Mouse (Mus musculus): ENCODE results near the gene Slc2a5. TPM values are rescaled to one million over a fixed set of nuclear protein-coding genes. Genes with fewer than 3 reads are reported as not detected.

Gene Slc2a5
- total and polyA plus RNA-seq, 3 experiments, result 0.58 to 4.9 TPM; not detected in 1

DNA sequence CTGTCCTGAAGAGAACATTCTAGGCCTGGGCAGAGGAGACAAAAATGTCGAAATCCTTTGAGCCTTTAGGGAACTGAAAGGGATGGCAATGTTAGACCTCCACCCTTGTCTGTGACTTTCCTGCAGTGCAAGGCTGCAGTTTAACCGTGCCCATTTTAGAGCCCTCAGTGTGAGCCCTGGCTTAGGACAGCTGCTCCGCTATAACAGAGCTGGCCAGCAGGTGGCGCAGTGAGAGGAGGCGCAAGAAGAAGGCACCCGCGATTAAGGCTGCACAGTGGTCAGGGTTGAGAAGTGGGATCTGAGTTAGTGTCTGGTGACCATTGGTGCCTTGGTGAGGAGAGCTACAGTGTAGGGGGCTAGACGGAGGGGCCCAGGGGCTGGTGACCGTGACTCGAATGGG, 17.6 kb downstream of the Slc2a5 start (continued):
- peak; percentile 27; the same call in 1 of the 2 replicates for TF ChIP-seq ZC3H11A (IDR thresholded peaks at IDR 0.05; ENCODE audit: low read depth, low read length)
- TF ChIP-seq TAL1 (IDR thresholded peaks at IDR 0.05; ENCODE audit: low read length), result no peak
- peak; percentile 29; the same call in 1 of the 2 replicates for TF ChIP-seq TBP (IDR thresholded peaks at IDR 0.05; ENCODE audit: low read depth, low read length)
- no peak for TF ChIP-seq GABPA (IDR thresholded peaks at IDR 0.05; ENCODE audit: low read depth, low read length)
- no peak for TF ChIP-seq TCF12 (IDR thresholded peaks at IDR 0.05; ENCODE audit: low read depth, low read length)
- no peak for TF ChIP-seq MYB (IDR thresholded peaks at IDR 0.05; ENCODE audit: low read depth, low read length)
- no peak for TF ChIP-seq JUND (IDR thresholded peaks at IDR 0.05; ENCODE audit: low read depth, low read length)
- TF ChIP-seq KAT2A (conservative IDR thresholded peaks at IDR 0.05; ENCODE audit: low read depth, low read length), result no peak
- no peak for TF ChIP-seq USF1 (IDR thresholded peaks at IDR 0.05; ENCODE audit: low read depth, low read length)

DNA sequence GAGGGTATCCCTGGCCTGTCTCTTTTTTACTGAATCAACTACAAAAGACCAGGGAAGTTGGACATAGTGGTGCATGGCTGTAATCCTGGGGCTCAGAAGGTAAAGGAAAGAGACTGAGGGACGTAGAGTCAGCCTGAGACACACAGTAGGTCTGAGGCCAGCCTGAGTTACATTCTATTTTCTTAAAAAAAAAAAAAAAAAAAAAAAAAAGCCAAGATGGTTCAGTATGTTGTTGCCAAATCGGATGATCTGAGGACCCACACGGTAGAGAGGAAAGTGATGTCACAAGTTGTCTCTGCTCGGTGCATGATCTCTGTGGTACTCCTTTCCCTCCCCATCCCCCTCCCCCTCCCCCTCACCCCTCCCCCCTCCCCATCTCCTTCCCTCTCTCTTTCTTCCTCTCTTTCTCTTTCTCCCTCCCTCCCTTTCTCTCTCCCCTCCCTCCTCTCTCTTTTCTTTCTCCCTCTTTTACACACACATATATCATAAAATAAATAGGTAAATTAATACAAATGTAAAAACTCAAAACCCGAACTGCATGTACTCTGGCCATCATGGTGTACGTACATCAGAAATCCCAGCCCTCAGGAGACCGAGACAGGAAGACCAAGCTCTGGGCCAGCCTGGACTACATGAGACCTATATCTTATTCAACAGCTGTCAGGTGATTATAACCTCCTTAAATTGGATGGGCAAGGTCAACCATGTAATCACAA, 18.4 kb downstream of the Slc2a5 start:
- Histone ChIP-seq H3K27ac (ENCODE audit: control insufficient read depth, low read depth, low read length) (peak overlapping the region; percentile 61), H3K4me1 (ENCODE audit: control insufficient read depth in 1 of 2, insufficient read depth in 2 of 2, low read length in 2 of 2) (peaks cover 2 to 14% of the 10 kb centered on the region in 2 experiments; a peak in 3 of 4 replicates), H3K9ac (ENCODE audit: control insufficient read depth, low read depth, low read length, poor library complexity, severe bottlenecking) (peak overlapping the region; percentile 55), H3K36me3 (ENCODE audit: control insufficient read depth in 1 of 2, insufficient read depth in 2 of 2, low read length in 2 of 2) (peaks cover 0 to 8% of the 10 kb centered on the region in 2 experiments; a peak in 2 of 4 replicates), H3K27me3 (ENCODE audit: control insufficient read depth in 1 of 2, insufficient read depth in 2 of 2, low read length in 2 of 2) (no peaks in the 10 kb centered on the region), H3K9me3 (replicated peaks; ENCODE audit: insufficient read depth, low read length) (no peaks in the 10 kb centered on the region), H3K4me3 (ENCODE audit: control insufficient read depth in 1 of 2, insufficient read depth in 1 of 2, low read depth in 2 of 2, low read length in 2 of 2) (peak overlapping the region; percentile 53 to 62), H3K79me2 (ENCODE audit: control insufficient read depth, insufficient read depth, low read length, poor library complexity) (no peaks in the 10 kb centered on the region)
- peak; percentile 56 for DNase-seq (ENCODE audit: low read depth, low spot score)
- peak; percentile 96 for TF ChIP-seq ZKSCAN1 (IDR thresholded peaks at IDR 0.05; ENCODE audit: low read depth, low read length)
- TF ChIP-seq POLR2A (IDR thresholded peaks at IDR 0.05; ENCODE audit: control insufficient read depth in 1 of 2, insufficient read depth in 1 of 2, low read depth in 1 of 2, low read length in 2 of 2, poor library complexity in 1 of 2), result 0 out of 4 replicates have a peak, but pooled peaks of 1 of the 2 experiments have one; percentile 35
- peak; percentile 85 for TF ChIP-seq ZNF384 (IDR thresholded peaks at IDR 0.05; ENCODE audit: low read depth, low read length)
- TF ChIP-seq EP300 (IDR thresholded peaks at IDR 0.05; ENCODE audit: low read depth in 1 of 2, low read length in 2 of 2), result no peak

DNA sequence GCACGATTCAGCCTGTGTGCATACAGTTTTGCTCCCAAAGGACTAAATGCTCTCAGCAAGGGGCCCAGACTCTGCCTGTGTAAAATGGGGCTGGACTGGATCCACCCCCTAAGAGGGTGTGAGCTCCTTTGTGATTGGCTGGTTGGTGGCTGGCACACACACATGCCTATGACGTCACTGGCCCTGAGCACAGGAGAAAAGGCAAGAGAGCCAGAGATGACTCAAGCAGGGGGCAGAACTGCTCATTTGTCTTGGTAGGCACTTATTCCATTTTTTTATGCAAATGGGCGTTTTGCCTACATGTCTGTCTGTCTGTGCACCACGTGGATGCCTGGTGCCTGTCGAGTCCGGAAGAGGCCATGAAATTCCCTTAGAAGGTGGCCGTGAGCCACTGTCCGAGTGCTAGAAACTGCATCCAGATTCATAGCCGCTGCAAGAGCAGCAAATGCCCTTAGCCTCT, 19.0 kb downstream of the Slc2a5 start:
- peak; percentile 98 for DNase-seq (ENCODE audit: low read depth, low spot score)
- H3K9me3 ChIP-seq (replicated peaks; ENCODE audit: insufficient read depth, low read length), result no peaks in the 10 kb centered on the region
- no peaks in the 10 kb centered on the region for H3K27me3 ChIP-seq (ENCODE audit: control insufficient read depth in 1 of 2, insufficient read depth in 2 of 2, low read length in 2 of 2)
- peaks cover 0 to 6% of the 10 kb centered on the region in 2 experiments; a peak in 2 of 4 replicates for H3K36me3 ChIP-seq (ENCODE audit: control insufficient read depth in 1 of 2, insufficient read depth in 2 of 2, low read length in 2 of 2)
- peak overlapping the region; percentile 61 for H3K27ac ChIP-seq (ENCODE audit: control insufficient read depth, low read depth, low read length)
- H3K79me2 ChIP-seq (ENCODE audit: control insufficient read depth, insufficient read depth, low read length, poor library complexity), result no peaks in the 10 kb centered on the region
- H3K4me3 ChIP-seq (ENCODE audit: control insufficient read depth in 1 of 2, insufficient read depth in 1 of 2, low read depth in 2 of 2, low read length in 2 of 2), result peak overlapping the region; percentile 53 to 62
- peaks cover 2 to 10% of the 10 kb centered on the region in 2 experiments; a peak in 2 of 4 replicates for H3K4me1 ChIP-seq (ENCODE audit: control insufficient read depth in 1 of 2, insufficient read depth in 2 of 2, low read length in 2 of 2)
- peak overlapping the region; percentile 46 for H3K9ac ChIP-seq (ENCODE audit: control insufficient read depth, low read depth, low read length, poor library complexity, severe bottlenecking)
- no peak for TF ChIP-seq E2F4 (IDR thresholded peaks at IDR 0.05; ENCODE audit: borderline replicate concordance, low read depth, low read length)
- TF ChIP-seq UBTF (IDR thresholded peaks at IDR 0.05; ENCODE audit: borderline replicate concordance, insufficient read depth, low read depth, low read length), result no peak
- peak; percentile 43; the same call in 1 of the 2 replicates for TF ChIP-seq MAX (IDR thresholded peaks at IDR 0.05; ENCODE audit: low read length)
- TF ChIP-seq CTCF (IDR thresholded peaks at IDR 0.05 in 2 of 3, conservative IDR thresholded peaks at IDR 0.05 in 1 of 3; ENCODE audit: control insufficient read depth in 1 of 3, insufficient read depth in 1 of 3, low read depth in 2 of 3, low read length in 3 of 3, poor library complexity in 1 of 3, severe bottlenecking in 1 of 3), result no peak
- TF ChIP-seq MAZ (IDR thresholded peaks at IDR 0.05; ENCODE audit: low read depth, low read length), result no peak
- no peak for TF ChIP-seq GABPA (IDR thresholded peaks at IDR 0.05; ENCODE audit: low read depth, low read length)
- no peak for TF ChIP-seq KAT2A (conservative IDR thresholded peaks at IDR 0.05; ENCODE audit: low read depth, low read length)
- TF ChIP-seq NRF1 (IDR thresholded peaks at IDR 0.05; ENCODE audit: insufficient read depth, low read depth, low read length, poor library complexity, severe bottlenecking), result no peak
- TF ChIP-seq ZNF384 (IDR thresholded peaks at IDR 0.05; ENCODE audit: low read depth, low read length), result peak; percentile 74
- TF ChIP-seq EP300 (IDR thresholded peaks at IDR 0.05; ENCODE audit: low read depth in 1 of 2, low read length in 2 of 2), result no peak
- TF ChIP-seq HCFC1 (IDR thresholded peaks at IDR 0.05; ENCODE audit: low read depth, low read length), result no peak
- no peak for TF ChIP-seq USF2 (IDR thresholded peaks at IDR 0.05; ENCODE audit: borderline replicate concordance in 1 of 2, insufficient read depth in 1 of 2, low read depth in 1 of 2, low read length in 2 of 2)
- TF ChIP-seq JUND (IDR thresholded peaks at IDR 0.05; ENCODE audit: low read depth, low read length), result peak; percentile 46; the same call in 1 of the 2 replicates
- TF ChIP-seq NELFE (IDR thresholded peaks at IDR 0.05; ENCODE audit: low read depth, low read length), result peak; percentile 70
- TF ChIP-seq USF1 (IDR thresholded peaks at IDR 0.05; ENCODE audit: low read depth, low read length), result peak; percentile 69
- TF ChIP-seq GATA1 (IDR thresholded peaks at IDR 0.05; ENCODE audit: low read depth, low read length), result no peak
- TF ChIP-seq CHD1 (IDR thresholded peaks at IDR 0.05; ENCODE audit: low read depth, low read length), result no peak
- TF ChIP-seq TCF12 (IDR thresholded peaks at IDR 0.05; ENCODE audit: low read depth, low read length), result peak; percentile 36; the same call in 1 of the 2 replicates
- TF ChIP-seq MYC (IDR thresholded peaks at IDR 0.05; ENCODE audit: low read depth, low read length), result no peak
- 0 out of 2 replicates have a peak, but pooled peaks have one; percentile 64 for TF ChIP-seq ZMIZ1 (IDR thresholded peaks at IDR 0.05; ENCODE audit: low read depth, low read length)

Measured in MEL (cell line).